Mouse (Mus musculus) testis, adult 2 months (tissue): Measurements from ENCODE around the gene 4922502D21Rik.

Source experiments
- CTCF ChIP-seq: fragments of 200-500 bp; IDR thresholded peaks from 2 replicates; pipeline ENCODE4 v1.5.1; 2012; ENCODE audit warnings: low read depth, mild to moderate bottlenecking, inconsistent platforms, low read length, moderate library complexity; ENCODE audit not compliant: control insufficient read depth, insufficient read depth, insufficient replicate concordance
- POLR2A ChIP-seq: fragments of 200-500 bp; IDR thresholded peaks from 2 replicates; pipeline ENCODE4 v1.6.1; 2012; ENCODE audit warnings: low read depth, mild to moderate bottlenecking, inconsistent platforms, low read length, moderate library complexity; ENCODE audit not compliant: control insufficient read depth

GRCm38 (mm10) chr6:129312499-129312898, 19.1 kb downstream of the 4922502D21Rik start:
- TF ChIP-seq CTCF = no peak
- TF ChIP-seq POLR2A = no peak
